Mouse (Mus musculus) limb, embryonic 11.5 days (tissue): ENCODE data around the gene Nipbl. TPM values are rescaled to one million over a fixed set of nuclear protein-coding genes. Genes with fewer than 3 reads are reported as not detected.

Experiments
- ATAC-seq: fragments of 200-750 bp; cut with Nextera tagmentation; 2 replicates; pipeline ENCODE4 v1.8.0; 2017; ENCODE audit warnings: low read depth; ENCODE audit not compliant: insufficient number of reproducible peaks, low FRiP score, low TSS enrichment
- DNase-seq: peaks from one replicate; pipeline ENCODE4 v3.0.0-alpha.2; 2015; ENCODE audit warnings: low spot score
- H3K27ac ChIP-seq: fragments of 300-500 bp; sonication (generic); replicated peaks from 2 replicates; pipeline ENCODE4 v1.5.1; 2014; ENCODE audit warnings: low read depth, mild to moderate bottlenecking, low read length
- H3K27me3 ChIP-seq: fragments of 300-500 bp; sonication (generic); 2 replicates; pipeline ENCODE4 v1.6.1; 2014; ENCODE audit warnings: mild to moderate bottlenecking, low read length, mixed read lengths; ENCODE audit not compliant: control insufficient read depth, insufficient read depth
- H3K36me3 ChIP-seq: fragments of 300-500 bp; sonication (generic); 2 replicates; pipeline ENCODE4 v1.6.1; 2014; ENCODE audit warnings: mild to moderate bottlenecking, low read length, moderate library complexity, mixed read lengths; ENCODE audit not compliant: control insufficient read depth, insufficient read depth
- H3K4me1 ChIP-seq: fragments of 300-500 bp; sonication (generic); 2 replicates; pipeline ENCODE4 v1.6.1; 2014; ENCODE audit warnings: low read length, mixed read lengths; ENCODE audit not compliant: control insufficient read depth, insufficient read depth
- H3K4me2 ChIP-seq: fragments of 300-500 bp; sonication (generic); 2 replicates; pipeline ENCODE4 v1.6.1; 2014; ENCODE audit warnings: low read depth, mild to moderate bottlenecking, moderate library complexity; ENCODE audit not compliant: severe bottlenecking
- H3K4me3 ChIP-seq: fragments of 300-500 bp; sonication (generic); 2 replicates; pipeline ENCODE4 v1.5.1; 2014; ENCODE audit warnings: low read depth, low read length
- H3K9ac ChIP-seq: fragments of 300-500 bp; sonication (generic); 2 replicates; pipeline ENCODE4 v1.6.1; 2014; ENCODE audit warnings: mild to moderate bottlenecking, low read length
- H3K9me3 ChIP-seq: fragments of 300-500 bp; sonication (generic); 2 replicates; pipeline ENCODE4 v1.6.1; 2016; ENCODE audit warnings: low read length; ENCODE audit not compliant: control insufficient read depth
- WGBS: fragments of 180-500 bp; shearing (Covaris S2); extraction: QIAGEN DNeasy Blood & Tissue Kit; methylation state at CpG from one replicate; pipeline ENCODE4 v1.1.7; 2014; 5-methylcytosine and 5-hydroxymethylcytosine counted together
- polyA plus RNA-seq: library from polyadenylated mRNA; unstranded; fragments of >200 nt; fragmentation: Nextera tagmentation; extraction: Ambion mirVana; gene quantifications from 2 replicates; pipeline ENCODE4 v1.2.1, GENCODE M21; 2014

The Nipbl gene
- polyA plus RNA-seq, 1 experiment from 2014 or later: 25.6 TPM

- no peaks in the 10 kb centered on the region for H3K27me3 ChIP-seq
- H3K27ac ChIP-seq: no peak overlapping the region
- H3K4me2 ChIP-seq: no peak overlapping the region
- ATAC-seq (no peak), DNase-seq (no peak)
- no peaks in the 10 kb centered on the region for H3K4me1 ChIP-seq
- H3K4me3 ChIP-seq: no peak overlapping the region
- no peaks in the 10 kb centered on the region for H3K9me3 ChIP-seq
- no peaks in the 10 kb centered on the region for H3K36me3 ChIP-seq
- no peak overlapping the region for H3K9ac ChIP-seq
- 91% methylated on average over 2 of the region's 2 CpGs for WGBS
Measured at GRCm38 (mm10) chr15:8455486-8455885, 11.2 kb upstream of the Nipbl start.

DNA sequence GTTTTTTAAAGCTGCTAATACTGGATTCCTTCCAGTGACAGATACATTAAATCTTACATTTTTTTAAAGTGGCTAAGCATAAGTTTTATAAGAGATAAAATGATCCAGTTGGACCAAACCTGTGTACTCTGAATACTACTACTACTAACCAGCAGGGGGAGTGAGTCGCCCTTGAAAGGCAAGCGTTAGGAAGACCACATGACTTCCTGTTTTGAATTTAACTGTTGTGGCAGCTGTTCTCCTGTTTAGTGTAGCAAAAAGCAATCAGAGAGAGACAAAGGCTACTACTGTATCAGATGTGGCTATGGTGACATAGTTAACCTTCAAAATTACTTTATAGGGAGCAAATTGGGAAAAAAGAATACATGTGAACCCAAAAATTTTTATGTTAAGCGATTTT, 6.8 kb upstream of the Nipbl start:
- H3K4me1 ChIP-seq: peaks cover 11% of the 10 kb centered on the region; the same call in 1 of the 2 replicates
- no peak for ATAC-seq
- 42% methylated on average over 3 of the region's 3 CpGs for WGBS
- no peak overlapping the region for H3K27ac ChIP-seq
- H3K4me2 ChIP-seq: no peak overlapping the region
- no peak overlapping the region for H3K4me3 ChIP-seq
- H3K9me3 ChIP-seq: no peaks in the 10 kb centered on the region
- no peaks in the 10 kb centered on the region for H3K27me3 ChIP-seq
- no peak for DNase-seq
- H3K36me3 ChIP-seq: no peaks in the 10 kb centered on the region
- no peak overlapping the region for H3K9ac ChIP-seq

DNA sequence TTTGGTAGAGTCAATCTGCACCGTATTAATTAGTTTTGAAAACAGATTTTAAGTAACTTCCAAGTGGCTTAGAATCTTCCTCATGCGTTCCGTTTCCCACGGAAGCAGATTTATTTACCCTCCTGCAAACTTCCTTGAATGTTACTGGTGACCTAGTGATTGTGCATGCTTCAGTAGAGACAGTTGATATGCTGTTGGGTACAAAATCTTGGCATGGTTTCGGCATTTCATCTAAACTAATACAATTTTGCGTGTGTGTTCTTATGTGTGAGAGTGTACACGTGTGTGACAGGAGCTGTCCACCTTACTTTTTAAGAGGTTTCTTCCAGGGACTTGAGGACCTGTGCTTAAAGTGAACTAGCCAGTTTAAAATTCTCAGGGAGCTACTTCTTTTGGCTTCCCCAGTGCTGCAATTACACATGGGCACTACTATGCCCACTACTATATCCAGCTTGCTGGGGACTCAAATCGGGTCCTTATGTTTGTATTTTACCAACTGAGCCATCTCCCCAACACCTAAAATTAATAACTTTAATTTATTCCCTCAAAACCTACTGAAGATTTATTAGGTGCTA, 3.0 kb upstream of the Nipbl start:
- Histone ChIP-seq H3K4me1 (peaks cover 11% of the 10 kb centered on the region; the same call in 1 of the 2 replicates), H3K9ac (no peak overlapping the region), H3K27me3 (no peaks in the 10 kb centered on the region), H3K9me3 (no peaks in the 10 kb centered on the region), H3K27ac (no peak overlapping the region), H3K4me3 (no peak overlapping the region), H3K36me3 (no peaks in the 10 kb centered on the region), H3K4me2 (0 out of 2 replicates have a peak overlapping the region, but pooled peaks have one; percentile 0)
- WGBS: 59% methylated on average over 8 of the region's 8 CpGs
- DNase-seq: no peak
- no peak for ATAC-seq

GRCm38 (mm10) chr15:8446435-8446834, 2.2 kb upstream of the Nipbl start:
- ATAC-seq (no peak), DNase-seq (peak; percentile 42)
- Histone ChIP-seq H3K9me3 (no peaks in the 10 kb centered on the region), H3K27ac (no peak overlapping the region), H3K4me2 (peak overlapping the region; percentile 95), H3K36me3 (no peaks in the 10 kb centered on the region), H3K9ac (no peak overlapping the region), H3K27me3 (no peaks in the 10 kb centered on the region), H3K4me1 (peaks cover 11% of the 10 kb centered on the region; the same call in 1 of the 2 replicates), H3K4me3 (peak overlapping the region; percentile 96)
- 8% methylated on average over 6 of the region's 6 CpGs for WGBS

GRCm38 (mm10) chr15:8445951-8446419, 1.7 kb upstream of the Nipbl start:
- DNase-seq (peak; percentile 57), ATAC-seq (no peak)
- Histone ChIP-seq H3K4me3 (peak overlapping the region; percentile 96), H3K9me3 (no peaks in the 10 kb centered on the region), H3K27me3 (no peaks in the 10 kb centered on the region), H3K27ac (no peak overlapping the region), H3K36me3 (no peaks in the 10 kb centered on the region), H3K9ac (peak overlapping the region; percentile 40; the same call in 1 of the 2 replicates), H3K4me2 (peak overlapping the region; percentile 95), H3K4me1 (peaks cover 11% of the 10 kb centered on the region; the same call in 1 of the 2 replicates)
- under 1% methylated on average over 19 of the region's 19 CpGs for WGBS

GRCm38 (mm10) chr15:8444890-8445597, 781 bp upstream of the Nipbl start:
- under 1% methylated on average over 57 of the region's 57 CpGs for WGBS
- H3K9me3 ChIP-seq: no peaks in the 10 kb centered on the region

DNA sequence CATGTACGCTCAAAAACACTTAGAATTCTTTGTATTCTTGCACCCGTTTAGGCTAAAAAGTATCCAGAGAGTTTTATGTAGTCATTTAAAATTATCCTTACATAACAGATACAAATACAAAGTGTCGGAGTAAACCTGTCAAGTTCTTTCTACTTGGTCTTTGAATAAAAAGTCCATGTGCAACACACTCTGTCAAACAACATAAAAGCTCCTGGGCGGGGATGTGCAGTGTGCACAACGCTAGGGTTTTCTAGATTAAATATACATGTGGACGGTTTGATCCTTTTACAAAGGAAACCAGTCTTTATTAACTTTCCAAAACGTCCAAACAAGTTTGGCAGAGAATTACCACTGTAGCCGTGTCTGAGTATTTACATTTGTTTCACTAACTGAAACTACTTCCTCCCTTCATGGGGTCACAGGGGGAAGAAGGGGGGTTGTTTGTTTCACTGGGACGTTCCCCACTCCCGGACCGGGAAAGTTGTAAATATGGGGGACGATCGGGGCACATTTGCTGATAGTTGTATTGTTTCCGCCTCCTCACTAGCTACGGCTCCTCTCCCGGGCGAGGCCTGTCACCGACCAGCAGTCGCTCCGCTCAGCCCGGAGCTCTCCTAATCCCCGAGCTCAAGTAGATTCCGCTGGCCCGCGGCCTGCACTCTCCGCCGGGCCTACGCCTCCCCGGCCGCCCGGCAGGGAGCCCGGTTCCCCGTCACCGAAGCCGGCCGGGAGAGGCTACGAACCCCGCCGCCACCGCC, 916 bp downstream of the Nipbl start:
- ATAC-seq (peak; percentile 19; the same call in 1 of the 2 replicates), DNase-seq (no peak)
- no peaks in the 10 kb centered on the region for H3K27me3 ChIP-seq
- H3K27ac ChIP-seq: peak overlapping the region; percentile 99
- H3K36me3 ChIP-seq: no peaks in the 10 kb centered on the region
- WGBS: under 1% methylated on average over 40 of the region's 40 CpGs
- H3K4me3 ChIP-seq: peak overlapping the region; percentile 96
- no peaks in the 10 kb centered on the region for H3K9me3 ChIP-seq
- peak overlapping the region; percentile 99 for H3K9ac ChIP-seq
- peak overlapping the region; percentile 61 for H3K4me2 ChIP-seq
- peaks cover 11% of the 10 kb centered on the region; the same call in 1 of the 2 replicates for H3K4me1 ChIP-seq

More at GRCm38 (mm10) chr15:8444890-8445597, 781 bp upstream of the Nipbl start:
- DNase-seq: peak; percentile 86
- no peaks in the 10 kb centered on the region for H3K27me3 ChIP-seq
- H3K4me1 ChIP-seq: peaks cover 11% of the 10 kb centered on the region; the same call in 1 of the 2 replicates
- H3K4me2 ChIP-seq: peak overlapping the region; percentile 95
- H3K36me3 ChIP-seq: no peaks in the 10 kb centered on the region
- peak overlapping the region; percentile 96 for H3K4me3 ChIP-seq
- peak overlapping the region; percentile 99 for H3K27ac ChIP-seq
- ATAC-seq: peak; percentile 61
- peak overlapping the region; percentile 99 for H3K9ac ChIP-seq

GRCm38 (mm10) chr15:8442761-8443160, 1.5 kb downstream of the Nipbl start:
- WGBS: 3% methylated on average over 6 of the region's 6 CpGs
- Histone ChIP-seq H3K4me2 (peak overlapping the region; percentile 61), H3K27me3 (no peaks in the 10 kb centered on the region), H3K27ac (no peak overlapping the region), H3K36me3 (no peaks in the 10 kb centered on the region), H3K9me3 (no peaks in the 10 kb centered on the region), H3K4me1 (peaks cover 9% of the 10 kb centered on the region; the same call in 1 of the 2 replicates), H3K9ac (peak overlapping the region; percentile 49), H3K4me3 (peak overlapping the region; percentile 96)
- ATAC-seq: no peak
- no peak for DNase-seq
